Mouse (Mus musculus): ENCODE results near the gene Scd2. TPM values are rescaled to one million over a fixed set of nuclear protein-coding genes. Genes with fewer than 3 reads are reported as not detected.
"Not testable (repeated sequence)": the region's sequence is repeated elsewhere in the genome, so short reads cannot be mapped to it uniquely, and the experiment has no call there.

The Scd2 gene
- 108 and 124 TPM in 2 replicates for polyA plus RNA-seq (2015; fragmentation: Nextera tagmentation; extraction: Ambion mirVana)

DNA sequence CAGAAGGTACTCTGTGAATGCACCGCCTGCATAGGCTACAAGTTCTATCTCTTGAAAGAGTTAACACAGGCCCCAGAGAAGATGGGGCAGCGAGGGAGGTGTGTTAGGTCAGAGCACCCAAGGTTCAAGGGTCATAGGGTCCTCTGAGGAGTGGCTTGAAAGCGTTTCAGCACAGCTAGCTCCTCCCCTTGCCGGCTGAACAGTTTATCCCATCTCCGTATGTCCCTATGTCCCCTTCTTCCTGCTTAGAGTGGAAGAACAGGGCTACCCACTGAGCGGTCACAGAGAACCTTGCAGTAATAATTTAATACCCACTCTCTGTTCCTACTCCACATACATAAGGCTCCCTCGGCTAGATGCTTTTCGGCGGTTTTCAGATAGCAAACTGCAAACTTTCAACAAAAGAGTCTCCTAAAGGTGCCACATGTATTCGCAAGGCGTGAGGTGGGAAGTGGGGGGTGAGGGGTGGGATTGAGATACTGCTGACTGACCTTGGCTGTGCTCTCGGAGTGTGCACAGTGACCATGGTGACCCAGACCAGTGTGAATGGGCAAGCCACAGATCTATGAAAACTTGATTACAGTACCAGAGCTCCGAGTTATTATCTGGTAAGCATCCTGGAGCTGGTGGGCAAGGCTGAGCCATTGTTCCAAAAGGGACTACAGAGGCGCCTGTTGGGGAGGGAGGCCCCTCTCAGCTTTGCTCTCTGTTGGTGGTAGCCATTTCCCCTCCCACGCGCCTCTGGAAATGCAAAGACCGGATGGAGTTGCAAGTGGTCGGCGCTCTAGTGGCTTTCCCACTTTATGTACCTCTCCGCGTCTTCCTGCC lies at the start of gene Scd2:
Gene Scd2, plus strand, starts transcription at position 734 of the 828 bp plus-strand sequence.
- H3K27me3 ChIP-seq = no peaks in the 10 kb centered on the region
- peaks cover 86% of the 10 kb centered on the region for H3K4me1 ChIP-seq (replicated peaks)
- peak within 1 kb of the TSS; percentile 70 for H3K4me3 ChIP-seq (replicated peaks)
- peak within 1 kb of the TSS; percentile 90 for H3K27ac ChIP-seq (replicated peaks)
- H3K36me3 ChIP-seq (replicated peaks) = peaks cover 33% of the 10 kb centered on the region
- H3K4me2 ChIP-seq = peak within 1 kb of the TSS; percentile 93
- H3K9me3 ChIP-seq (replicated peaks) = no peaks in the 10 kb centered on the region
- H3K9ac ChIP-seq = peak within 1 kb of the TSS; percentile 73
- peak; percentile 24 for ATAC-seq (ENCODE audit: insufficient read depth)
- WGBS (ENCODE audit: insufficient replicate concordance) = 4% methylated on average over 21 of the region's 21 CpGs

DNA sequence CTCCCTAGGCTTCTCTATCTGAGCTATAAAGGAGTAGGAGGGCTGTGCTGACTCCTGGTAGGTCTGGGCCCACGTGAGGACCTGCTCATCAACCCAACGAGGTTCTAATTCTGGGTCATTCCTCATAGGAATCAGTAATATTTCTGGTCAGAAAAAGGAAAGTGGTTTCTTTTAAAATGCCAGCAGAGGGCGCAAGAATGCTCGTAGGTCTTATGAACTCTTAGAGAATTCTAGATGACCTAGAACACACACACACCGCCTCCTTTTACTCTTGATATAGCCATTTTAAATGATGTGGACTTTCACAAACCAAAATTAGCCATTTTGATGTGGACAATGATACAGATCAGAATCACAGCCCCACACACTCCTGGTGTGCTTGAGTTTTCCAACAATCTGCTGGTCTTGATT lies 47.7 kb upstream of the Scd2 start:
- Histone ChIP-seq H3K27me3 (0 out of 2 replicates have a peak, but pooled peaks cover 3% of the 10 kb centered on the region), H3K4me3 (replicated peaks) (no peak overlapping the region), H3K36me3 (replicated peaks) (no peaks in the 10 kb centered on the region), H3K4me1 (replicated peaks) (peaks cover 48% of the 10 kb centered on the region), H3K9ac (no peak overlapping the region), H3K4me2 (peak overlapping the region; percentile 94), H3K9me3 (replicated peaks) (no peaks in the 10 kb centered on the region), H3K27ac (replicated peaks) (no peak overlapping the region)
- WGBS (ENCODE audit: insufficient replicate concordance) = 2% methylated on average over 5 of the region's 5 CpGs
- ATAC-seq (ENCODE audit: insufficient read depth) = no peak

DNA sequence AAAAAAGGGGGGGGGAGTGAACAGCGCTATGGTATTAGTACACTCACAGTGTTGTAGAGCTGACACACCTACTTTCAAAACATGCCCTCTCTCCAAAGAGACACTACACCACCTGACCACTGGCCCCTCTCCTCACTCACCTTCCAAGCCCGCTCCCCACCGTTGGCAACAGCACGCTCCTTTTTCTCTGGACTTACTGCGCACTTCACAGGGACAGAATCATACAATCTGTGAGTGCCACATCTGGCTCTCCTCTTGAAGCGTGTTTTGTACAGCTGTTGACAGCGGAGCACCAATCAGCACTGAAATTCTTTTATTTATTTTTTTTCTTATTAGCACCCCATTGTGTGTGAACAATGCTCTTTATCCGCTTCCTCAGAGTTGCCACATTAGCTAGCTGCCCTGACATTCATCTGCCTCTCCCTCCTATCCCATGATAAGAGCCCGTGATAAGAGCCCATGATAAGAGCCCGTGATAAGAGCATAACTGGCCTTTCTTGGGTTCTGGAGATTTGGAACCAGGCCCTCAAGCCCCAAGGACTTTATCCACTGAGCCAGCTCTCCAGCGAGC lies 47.0 kb upstream of the Scd2 start:
- Histone ChIP-seq H3K4me3 (replicated peaks) (peak overlapping the region; percentile 60), H3K27ac (replicated peaks) (no peak overlapping the region), H3K9ac (peak overlapping the region; percentile 64; the same call in 1 of the 2 replicates), H3K27me3 (0 out of 2 replicates have a peak, but pooled peaks cover 3% of the 10 kb centered on the region), H3K4me1 (replicated peaks) (peaks cover 48% of the 10 kb centered on the region), H3K9me3 (replicated peaks) (no peaks in the 10 kb centered on the region), H3K4me2 (peak overlapping the region; percentile 94), H3K36me3 (replicated peaks) (no peaks in the 10 kb centered on the region)
- no peak for ATAC-seq (ENCODE audit: insufficient read depth)
- WGBS (ENCODE audit: insufficient replicate concordance) = 49% methylated on average over 11 of the region's 11 CpGs

DNA sequence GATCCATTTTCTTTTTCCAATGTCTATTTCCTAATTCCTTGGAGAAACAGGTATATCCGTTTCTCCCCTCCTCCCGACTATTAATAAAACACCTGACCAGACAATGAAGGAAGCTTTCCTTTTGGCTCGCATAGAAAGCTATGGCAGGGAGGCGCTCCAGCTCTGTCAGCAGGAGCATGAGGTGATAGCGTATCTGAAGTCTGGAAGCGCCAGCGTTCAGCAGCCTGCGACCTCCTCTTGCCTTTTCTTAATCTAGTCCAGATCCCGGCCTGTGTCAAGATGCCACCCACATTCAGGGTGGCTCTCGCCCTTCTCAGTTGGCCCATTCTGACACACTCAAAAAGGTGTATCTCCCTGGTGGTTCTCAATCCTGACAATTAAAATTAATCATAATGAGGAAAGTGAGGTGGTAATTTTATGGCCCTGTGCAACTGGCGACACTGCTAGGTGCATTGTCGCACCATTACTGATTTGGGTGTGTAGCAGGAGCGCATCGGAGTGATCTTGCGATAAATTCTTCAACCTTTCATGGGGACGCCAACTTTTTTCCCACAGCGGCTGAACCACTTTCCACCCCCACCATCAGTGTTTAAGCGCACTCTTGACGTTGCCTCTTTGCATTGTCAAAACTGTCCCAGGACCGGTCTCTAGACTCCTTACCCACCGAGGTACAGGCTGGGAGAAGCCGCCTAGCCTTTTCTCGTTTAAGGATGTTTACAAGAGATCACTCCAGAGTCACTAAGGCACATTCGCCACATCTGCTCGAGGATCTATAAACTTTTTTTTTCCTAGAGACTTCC lies 46.0 kb upstream of the Scd2 start:
- Histone ChIP-seq H3K4me2 (peak overlapping the region; percentile 94), H3K27me3 (no peaks in the 10 kb centered on the region), H3K4me3 (replicated peaks) (peak overlapping the region; percentile 60), H3K36me3 (replicated peaks) (no peaks in the 10 kb centered on the region), H3K9ac (peak overlapping the region; percentile 64), H3K4me1 (replicated peaks) (peaks cover 48% of the 10 kb centered on the region), H3K27ac (replicated peaks) (peak overlapping the region; percentile 91), H3K9me3 (replicated peaks) (no peaks in the 10 kb centered on the region)
- WGBS (ENCODE audit: insufficient replicate concordance) = 2% methylated on average over 25 of the region's 25 CpGs
- ATAC-seq (ENCODE audit: insufficient read depth) = peak; percentile 19

DNA sequence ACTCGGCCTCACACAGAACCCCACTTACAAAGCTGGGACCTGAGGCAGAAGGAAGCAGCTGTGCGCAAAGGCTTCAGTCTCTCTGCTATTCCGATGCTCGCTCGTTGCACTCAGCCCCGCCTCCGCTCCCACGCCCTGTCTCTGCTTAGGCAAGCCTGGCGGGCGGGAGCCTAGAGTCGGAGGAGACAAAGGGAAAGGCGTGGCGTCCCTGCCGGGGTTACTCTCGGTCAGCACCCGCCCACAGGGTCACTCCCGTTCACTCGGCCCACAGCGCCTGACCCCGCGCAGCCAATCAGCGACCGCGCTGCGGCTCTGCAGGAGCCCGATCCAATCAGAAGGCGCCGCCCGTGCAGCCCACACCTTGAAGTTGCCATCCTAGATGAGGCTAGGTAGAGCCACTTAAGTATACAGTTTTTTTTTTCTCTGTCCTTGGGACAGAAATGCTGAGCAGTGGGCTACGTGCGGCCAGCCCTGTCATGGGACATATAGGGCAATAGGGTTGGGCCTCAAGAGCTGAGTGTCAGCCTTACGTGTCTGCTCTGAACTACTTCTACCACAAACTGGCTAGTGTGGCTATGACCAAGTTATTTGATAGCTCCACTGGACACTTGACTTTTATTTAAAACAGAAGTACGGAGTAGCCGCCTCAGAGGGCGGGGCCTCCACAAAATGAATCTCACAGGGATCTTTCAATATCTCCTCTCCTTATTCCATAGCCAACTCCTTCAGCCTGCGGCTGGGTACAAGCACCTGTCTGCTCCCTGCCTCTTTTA lies 45.2 kb upstream of the Scd2 start:
- Histone ChIP-seq H3K36me3 (replicated peaks) (no peaks in the 10 kb centered on the region), H3K9ac (peak overlapping the region; percentile 64), H3K4me2 (peak overlapping the region; percentile 94), H3K9me3 (replicated peaks) (no peaks in the 10 kb centered on the region), H3K27ac (replicated peaks) (peak overlapping the region; percentile 91), H3K4me1 (replicated peaks) (peaks cover 48% of the 10 kb centered on the region), H3K4me3 (replicated peaks) (peak overlapping the region; percentile 60), H3K27me3 (no peaks in the 10 kb centered on the region)
- ATAC-seq (ENCODE audit: insufficient read depth) = peak; percentile 99
- WGBS (ENCODE audit: insufficient replicate concordance) = 3% methylated on average over 36 of the region's 36 CpGs

DNA sequence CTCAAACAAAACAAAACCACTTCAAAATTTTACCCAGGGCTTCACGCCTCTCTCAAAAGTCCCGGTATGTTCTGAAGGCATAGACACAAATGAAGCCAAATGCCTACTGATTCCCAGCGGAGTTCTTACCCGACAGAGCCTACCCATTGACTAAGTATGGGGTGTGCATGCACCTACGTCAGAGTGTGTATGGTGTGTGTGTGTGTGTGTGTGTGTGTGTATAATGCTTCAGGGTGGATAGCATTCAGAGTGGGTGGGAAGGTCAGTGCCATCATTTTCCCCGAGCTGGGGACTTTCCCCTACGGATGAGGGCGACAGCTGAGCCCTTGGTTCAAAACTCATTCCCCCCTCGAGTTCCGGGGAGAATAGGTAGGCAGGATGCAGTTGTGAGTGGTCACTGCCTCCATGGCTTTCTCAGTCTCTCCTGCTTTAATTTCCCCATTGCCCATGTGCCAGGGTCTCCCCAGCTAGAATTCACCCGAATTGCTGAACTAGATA lies 44.6 kb upstream of the Scd2 start:
- peak overlapping the region; percentile 41 for H3K9ac ChIP-seq
- no peaks in the 10 kb centered on the region for H3K27me3 ChIP-seq
- WGBS (ENCODE audit: insufficient replicate concordance) = 71% methylated on average over 11 of the region's 11 CpGs
- H3K27ac ChIP-seq (replicated peaks) = peak overlapping the region; percentile 91
- no peaks in the 10 kb centered on the region for H3K9me3 ChIP-seq (replicated peaks)
- peak overlapping the region; percentile 94 for H3K4me2 ChIP-seq
- no peak for ATAC-seq (ENCODE audit: insufficient read depth)
- H3K36me3 ChIP-seq (replicated peaks) = no peaks in the 10 kb centered on the region
- H3K4me3 ChIP-seq (replicated peaks) = peak overlapping the region; percentile 60; the same call in 1 of the 2 replicates
- H3K4me1 ChIP-seq (replicated peaks) = peaks cover 48% of the 10 kb centered on the region

DNA sequence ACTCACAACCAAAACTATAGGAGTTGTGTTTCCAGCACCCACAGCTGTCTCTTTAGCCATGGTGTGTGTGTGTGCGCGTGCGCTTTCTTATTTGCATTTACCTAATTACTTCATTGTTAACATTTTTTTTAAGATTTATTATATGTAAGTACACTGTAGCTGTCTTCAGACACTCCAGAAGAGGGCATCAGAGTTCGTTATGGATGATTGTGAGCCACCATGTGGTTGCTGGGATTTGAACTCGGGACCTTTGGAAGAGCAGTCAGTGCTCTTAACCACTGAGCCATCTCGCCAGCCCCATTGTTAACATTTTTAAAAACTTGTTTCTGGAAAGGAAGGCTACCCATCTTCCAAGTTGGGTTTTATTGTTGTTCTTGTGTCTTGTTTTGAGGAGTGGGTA lies 42.3 kb upstream of the Scd2 start:
- H3K9me3 ChIP-seq (replicated peaks); H3K9ac ChIP-seq; H3K27ac ChIP-seq (replicated peaks); H3K27me3 ChIP-seq; ATAC-seq (ENCODE audit: insufficient read depth); H3K36me3 ChIP-seq (replicated peaks); H3K4me2 ChIP-seq; H3K4me3 ChIP-seq (replicated peaks): not testable (repeated sequence)
- H3K4me1 ChIP-seq (replicated peaks) = peaks cover 45% of the 10 kb centered on the region
- 77% methylated on average over 6 of the region's 6 CpGs for WGBS (ENCODE audit: insufficient replicate concordance)

DNA sequence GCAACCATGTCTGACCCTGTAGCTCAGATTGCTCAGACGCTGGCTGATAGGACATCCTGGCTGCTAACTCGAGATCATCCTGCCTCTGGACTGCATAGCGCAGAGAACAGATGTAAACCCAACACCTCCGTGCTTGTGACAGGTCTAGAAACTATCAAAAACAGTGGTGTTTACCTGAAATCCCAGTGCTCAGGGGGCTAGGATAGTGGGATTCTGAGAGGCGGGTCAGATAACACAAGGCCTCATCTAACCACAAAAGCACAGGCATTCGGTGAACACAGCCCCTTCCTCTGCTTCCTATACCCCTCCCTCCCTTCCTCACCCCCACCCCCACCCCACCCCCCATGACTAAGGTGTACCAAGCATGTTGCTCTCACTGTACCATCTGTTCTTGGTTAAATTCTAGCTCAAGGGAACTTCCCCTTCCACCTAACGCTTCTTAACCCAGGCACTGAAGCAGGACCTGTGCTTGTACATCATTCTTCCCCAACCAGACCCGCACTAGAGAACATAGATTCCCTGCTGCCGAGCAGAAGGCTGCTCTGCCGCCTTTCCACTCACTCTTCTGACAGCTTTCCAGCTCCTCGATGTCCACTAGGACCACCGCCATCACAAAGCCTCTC lies 41.4 kb upstream of the Scd2 start:
- H3K27ac ChIP-seq (replicated peaks) = no peak overlapping the region
- 39% methylated on average over 12 of the region's 12 CpGs for WGBS (ENCODE audit: insufficient replicate concordance)
- H3K4me1 ChIP-seq (replicated peaks) = peaks cover 36% of the 10 kb centered on the region
- no peak overlapping the region for H3K4me2 ChIP-seq
- no peaks in the 10 kb centered on the region for H3K27me3 ChIP-seq
- H3K9me3 ChIP-seq (replicated peaks) = no peaks in the 10 kb centered on the region
- H3K4me3 ChIP-seq (replicated peaks) = no peak overlapping the region
- no peaks in the 10 kb centered on the region for H3K36me3 ChIP-seq (replicated peaks)
- no peak for ATAC-seq (ENCODE audit: insufficient read depth)
- H3K9ac ChIP-seq = no peak overlapping the region

DNA sequence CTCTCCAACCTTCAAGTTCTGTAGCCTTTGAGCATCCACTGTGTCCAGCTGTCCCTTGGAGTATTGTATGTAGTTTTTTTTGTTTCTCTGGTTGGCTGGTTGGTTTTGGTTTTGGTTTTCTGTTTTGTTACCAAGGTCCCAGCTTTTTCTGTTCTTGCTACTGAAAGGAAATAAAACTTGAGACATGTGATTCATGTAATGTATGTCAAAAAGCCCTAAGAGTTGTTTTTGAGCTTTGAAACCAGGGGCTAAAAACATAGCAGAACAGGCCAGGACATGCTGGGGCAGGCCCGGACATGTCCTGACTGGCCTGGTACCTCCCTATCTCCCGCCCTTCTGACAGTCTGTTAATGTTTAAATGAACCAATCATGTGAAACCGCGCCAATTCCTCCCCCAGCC lies 39.4 kb upstream of the Scd2 start:
- not testable (repeated sequence) for H3K4me3 ChIP-seq (replicated peaks); H3K4me2 ChIP-seq; H3K27ac ChIP-seq (replicated peaks); H3K9ac ChIP-seq; H3K36me3 ChIP-seq (replicated peaks); H3K27me3 ChIP-seq; ATAC-seq (ENCODE audit: insufficient read depth); H3K9me3 ChIP-seq (replicated peaks)
- WGBS (ENCODE audit: insufficient replicate concordance) = 81% methylated on average over 4 of the region's 4 CpGs
- H3K4me1 ChIP-seq (replicated peaks) = peaks cover 15% of the 10 kb centered on the region

DNA sequence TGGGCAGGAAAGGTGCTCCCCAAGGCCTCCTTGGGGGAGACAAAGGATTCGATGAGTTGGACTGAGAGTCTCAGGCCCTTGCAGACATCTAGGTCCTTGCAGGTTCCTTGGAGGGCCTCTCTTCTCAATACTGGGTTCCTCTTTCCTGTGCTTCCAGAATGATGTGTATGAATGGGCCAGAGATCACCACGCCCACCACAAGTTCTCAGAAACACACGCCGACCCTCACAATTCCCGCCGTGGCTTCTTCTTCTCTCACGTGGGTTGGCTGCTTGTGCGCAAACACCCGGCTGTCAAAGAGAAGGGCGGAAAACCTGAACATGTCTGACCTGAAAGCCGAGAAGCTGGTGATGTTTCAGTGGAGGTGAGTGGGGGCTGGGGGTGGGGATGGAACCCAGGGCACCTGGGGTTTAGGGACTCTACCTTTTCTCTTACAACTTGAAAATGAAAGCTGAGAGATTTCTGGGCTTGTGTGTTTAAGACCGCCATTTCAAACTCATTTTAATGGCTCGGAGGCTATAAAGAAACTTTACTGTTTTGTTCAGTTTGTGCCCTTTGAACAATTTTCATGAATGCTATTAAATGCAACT lies 36.0 kb upstream of the Scd2 start:
- H3K27ac ChIP-seq (replicated peaks) = no peak overlapping the region
- no peak for ATAC-seq (ENCODE audit: insufficient read depth)
- WGBS (ENCODE audit: insufficient replicate concordance) = 74% methylated on average over 13 of the region's 13 CpGs

More for the DNA sequence above, 36.0 kb upstream of the Scd2 start:
- no peak overlapping the region for H3K4me2 ChIP-seq
- no peak overlapping the region for H3K9ac ChIP-seq
- no peak overlapping the region for H3K4me3 ChIP-seq (replicated peaks)
- H3K9me3 ChIP-seq (replicated peaks) = no peaks in the 10 kb centered on the region
- peaks cover 11% of the 10 kb centered on the region; the same call in 1 of the 2 replicates for H3K27me3 ChIP-seq
- H3K36me3 ChIP-seq (replicated peaks) = no peaks in the 10 kb centered on the region
- H3K4me1 ChIP-seq (replicated peaks) = no peaks in the 10 kb centered on the region; the same call in 1 of the 2 replicates
